20 mouse cellular contexts compared by ENCODE assay signal in the genomic region with DNA sequence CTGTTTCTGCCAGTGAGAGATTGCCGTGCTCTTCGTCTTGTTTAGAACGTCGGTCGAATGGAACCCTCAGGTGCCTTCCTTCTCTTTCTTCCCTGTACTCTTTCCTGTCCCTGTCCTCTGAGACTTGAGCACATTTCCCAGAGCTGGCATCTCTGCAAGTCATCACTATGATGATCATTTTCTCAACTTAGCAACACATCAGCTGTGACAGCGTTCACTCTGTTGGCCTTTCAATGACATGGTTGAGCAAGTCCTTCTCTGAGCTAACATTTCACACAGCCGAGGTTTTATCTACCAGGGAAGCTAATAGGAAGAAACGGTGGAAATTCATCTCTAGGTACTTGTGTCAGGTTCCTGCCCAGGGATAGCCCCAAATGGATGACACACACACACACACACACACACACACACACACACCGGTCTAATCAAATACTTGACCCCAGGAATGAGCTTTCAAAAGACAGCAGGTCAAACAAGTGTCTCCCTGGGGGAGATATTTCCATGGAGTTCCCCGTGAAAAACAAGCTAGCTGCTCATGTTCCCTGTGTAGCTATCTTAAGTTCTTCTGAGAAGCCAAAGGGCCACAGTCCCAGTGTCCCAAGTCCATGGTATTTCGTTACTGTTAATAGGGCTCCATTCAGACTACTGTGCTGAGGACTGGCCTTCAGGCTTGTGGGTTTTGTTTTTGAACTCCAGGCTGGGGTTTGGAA.
DNase-seq lines count a peak whose midpoint lies in the region; ATAC-seq and TF ChIP-seq lines count a peak whose summit lies in the region.
"Had no signal": no experiment of that assay in that cellular context is flagged by ENCODE, and none has a peak within 500 bp of the region (broad histone marks: within the 10 kb centered on the region; RNA-seq: fewer than 3 reads in every experiment).

No protein-coding gene starts in this region.

- TF ChIP-seq CTCF in gastrocnemius, adult 2 months (IDR thresholded peaks at IDR 0.05): no peak
- TF ChIP-seq CTCF in intestine, postnatal 0 days (IDR thresholded peaks at IDR 0.05; ENCODE audit: low read depth): no peak

- peak; percentile 67 for DNase-seq in gastrocnemius, adult 2 months
- no peak for DNase-seq in gastrocnemius, postnatal 4 days (ENCODE audit: low spot score in 2 of 2)
- DNase-seq in heart, adult 18-20 months: no peak
- DNase-seq in limb, embryonic 10.5 days (ENCODE audit: low spot score): no peak
- DNase-seq: adrenal gland, adult 2 months; adrenal gland, postnatal 25 days; cerebellum, adult 18-20 months; cerebellum, adult 9-11 months; cerebellum, postnatal 36 days; heart, postnatal 14 days had no signal

- no peak for ATAC-seq in heart, embryonic 16.5 days (replicated peaks; ENCODE audit: extremely low read depth, insufficient read depth, low FRiP score)
- ATAC-seq in limb, embryonic 15.5 days (ENCODE audit: insufficient number of reproducible peaks, low FRiP score, low TSS enrichment, low read depth): no peak
- ATAC-seq in intestine, postnatal 0 days: no peak
- ATAC-seq: forebrain, embryonic 16.5 days; intestine, embryonic 16.5 days had no signal

- WGBS in heart, embryonic 16.5 days: 71% methylated on average over 11 of the region's 11 CpGs
- 87% methylated on average over 11 of the region's 11 CpGs for WGBS in limb, embryonic 15.5 days
- WGBS in limb, embryonic 10.5 days: 90% methylated on average over 11 of the region's 11 CpGs
- 81% methylated on average over 11 of the region's 11 CpGs for WGBS in intestine, postnatal 0 days

- no peaks in the 10 kb centered on the region for H3K9me3 ChIP-seq in heart, embryonic 16.5 days (replicated peaks; ENCODE audit: control insufficient read depth, low read length)
- no peaks in the 10 kb centered on the region for H3K9me3 ChIP-seq in limb, embryonic 15.5 days
- no peaks in the 10 kb centered on the region for H3K9me3 ChIP-seq in limb, embryonic 10.5 days (replicated peaks)
- no peaks in the 10 kb centered on the region for H3K9me3 ChIP-seq in intestine, postnatal 0 days (ENCODE audit: control insufficient read depth)
- H3K9me3 ChIP-seq: embryonic facial prominence, embryonic 13.5 days; forebrain, embryonic 12.5 days; hindbrain, embryonic 10.5 days had no signal

- H3K4me2 ChIP-seq in heart, embryonic 16.5 days (ENCODE audit: low read depth, low read length): no peak overlapping the region
- H3K4me2 ChIP-seq in limb, embryonic 15.5 days: no peak overlapping the region
- no peak overlapping the region for H3K4me2 ChIP-seq in intestine, postnatal 0 days (replicated peaks; ENCODE audit: low read depth)
- H3K4me2 ChIP-seq: embryonic facial prominence, embryonic 13.5 days; forebrain, embryonic 12.5 days; hindbrain, embryonic 14.5 days had no signal

- H3K36me3 ChIP-seq in heart, embryonic 16.5 days (ENCODE audit: control insufficient read depth, insufficient read depth): no peaks in the 10 kb centered on the region
- no peaks in the 10 kb centered on the region for H3K36me3 ChIP-seq in limb, embryonic 15.5 days
- no peaks in the 10 kb centered on the region for H3K36me3 ChIP-seq in limb, embryonic 10.5 days
- H3K36me3 ChIP-seq in intestine, postnatal 0 days (ENCODE audit: control insufficient read depth, insufficient read depth): no peaks in the 10 kb centered on the region
- H3K36me3 ChIP-seq: embryonic facial prominence, embryonic 13.5 days; forebrain, embryonic 12.5 days; hindbrain, embryonic 10.5 days had no signal

- no peak overlapping the region for H3K9ac ChIP-seq in heart, embryonic 16.5 days (ENCODE audit: low read length)
- H3K9ac ChIP-seq in limb, embryonic 15.5 days: no peak overlapping the region
- H3K9ac ChIP-seq in intestine, postnatal 0 days (ENCODE audit: low read depth, low read length): no peak overlapping the region
- H3K9ac ChIP-seq: embryonic facial prominence, embryonic 13.5 days; forebrain, embryonic 12.5 days; hindbrain, embryonic 14.5 days had no signal

- no peaks in the 10 kb centered on the region for H3K27me3 ChIP-seq in heart, embryonic 16.5 days (ENCODE audit: control insufficient read depth, insufficient read depth, low read length)
- H3K27me3 ChIP-seq in limb, embryonic 15.5 days: no peaks in the 10 kb centered on the region
- H3K27me3 ChIP-seq in limb, embryonic 10.5 days (ENCODE audit: low read depth, poor library complexity, severe bottlenecking): no peaks in the 10 kb centered on the region
- H3K27me3 ChIP-seq in intestine, postnatal 0 days (replicated peaks; ENCODE audit: control insufficient read depth, insufficient read depth, low read length): no peaks in the 10 kb centered on the region
- H3K27me3 ChIP-seq: embryonic facial prominence, embryonic 13.5 days; forebrain, embryonic 12.5 days had no signal

- peak overlapping the region; percentile 91 for H3K27ac ChIP-seq in gastrocnemius, adult 2 months
- peak overlapping the region; percentile 7; the same call in 1 of the 2 replicates for H3K27ac ChIP-seq in heart, embryonic 16.5 days (ENCODE audit: low read length)
- H3K27ac ChIP-seq in limb, embryonic 15.5 days: peak overlapping the region; percentile 22; the same call in 1 of the 2 replicates
- H3K27ac ChIP-seq in limb, embryonic 10.5 days: no peak overlapping the region
- no peak overlapping the region for H3K27ac ChIP-seq in intestine, postnatal 0 days (ENCODE audit: low read depth, low read length)
- H3K27ac ChIP-seq: embryonic facial prominence, embryonic 13.5 days; forebrain, embryonic 12.5 days; hindbrain, embryonic 10.5 days; hindbrain, embryonic 14.5 days; kidney, postnatal 0 days had no signal

- H3K4me3 ChIP-seq in gastrocnemius, adult 2 months: peak overlapping the region; percentile 11
- no peak overlapping the region for H3K4me3 ChIP-seq in heart, embryonic 16.5 days (ENCODE audit: low read length)
- no peak overlapping the region for H3K4me3 ChIP-seq in limb, embryonic 15.5 days
- no peak overlapping the region for H3K4me3 ChIP-seq in limb, embryonic 10.5 days
- H3K4me3 ChIP-seq in intestine, postnatal 0 days (ENCODE audit: low read depth, low read length): no peak overlapping the region
- H3K4me3 ChIP-seq: embryonic facial prominence, embryonic 13.5 days; forebrain, embryonic 12.5 days; hindbrain, embryonic 10.5 days had no signal

- peaks cover 31% of the 10 kb centered on the region for H3K4me1 ChIP-seq in heart, embryonic 16.5 days (ENCODE audit: control insufficient read depth, insufficient read depth, low read length)
- H3K4me1 ChIP-seq in limb, embryonic 15.5 days: 0 out of 2 replicates have a peak, but pooled peaks cover 7% of the 10 kb centered on the region
- H3K4me1 ChIP-seq in limb, embryonic 10.5 days: peaks cover 10% of the 10 kb centered on the region
- H3K4me1 ChIP-seq in intestine, postnatal 0 days (replicated peaks; ENCODE audit: control insufficient read depth, insufficient read depth, low read length): no peaks in the 10 kb centered on the region
- H3K4me1 ChIP-seq: forebrain, embryonic 12.5 days; hindbrain, embryonic 10.5 days had no signal

- intact Hi-C loops in gastrocnemius, adult 2 months (cut with DNase I): loop anchor here (5.0 kb wide), 3 partner anchors 131 to 174 kb away; partner anchors contain the start of gene Trib2

Comparison
In these comparisons a context has a peak if more than half of its experiments do, and no peak if none do; other contexts are left out.
1. H3K27ac ChIP-seq: peak in gastrocnemius, adult 2 months (single experiment), heart, embryonic 16.5 days (single experiment) and limb, embryonic 15.5 days (single experiment); none in limb, embryonic 10.5 days (single experiment) and intestine, postnatal 0 days (single experiment).